In genomic region chr1:74029669-74030068, GRCm38 (mm10) we compare ENCODE assay signal across 15 mouse cellular contexts.
DNase-seq lines count a peak whose midpoint lies in the region; ATAC-seq and TF ChIP-seq lines count a peak whose summit lies in the region.
"Had no signal": no experiment of that assay in that cellular context is flagged by ENCODE, and none has a peak within 500 bp of the region (broad histone marks: within the 10 kb centered on the region; RNA-seq: fewer than 3 reads in every experiment).

No protein-coding gene starts in this region.

- peak overlapping the region; percentile 61 for H3K9ac ChIP-seq in heart, embryonic 16.5 days (ENCODE audit: low read length)
- H3K9ac ChIP-seq in liver, adult 2 months (ENCODE audit: low read depth, low read length) = no peak overlapping the region
- no peak overlapping the region for H3K9ac ChIP-seq in limb, embryonic 15.5 days
- H3K9ac ChIP-seq: embryonic facial prominence, embryonic 15.5 days; forebrain, embryonic 13.5 days; midbrain, embryonic 15.5 days had no signal

- TF ChIP-seq CTCF in liver, adult 2 months (IDR thresholded peaks at IDR 0.05; ENCODE audit: low read depth, low read length) = no peak

- H3K4me3 ChIP-seq in heart, embryonic 16.5 days (ENCODE audit: low read length) = no peak overlapping the region
- H3K4me3 ChIP-seq in liver, adult 2 months (ENCODE audit: insufficient read depth, low read depth, low read length) = no peak overlapping the region
- no peak overlapping the region for H3K4me3 ChIP-seq in embryonic facial prominence, embryonic 10.5 days
- H3K4me3 ChIP-seq in limb, embryonic 15.5 days = no peak overlapping the region
- H3K4me3 ChIP-seq: embryonic facial prominence, embryonic 15.5 days; forebrain, embryonic 13.5 days; hindbrain, embryonic 12.5 days; midbrain, embryonic 15.5 days had no signal

- no peak for TF ChIP-seq POLR2A in liver, adult 2 months (IDR thresholded peaks at IDR 0.05; ENCODE audit: extremely low read depth, insufficient read depth, low read length)

- no peaks in the 10 kb centered on the region for H3K9me3 ChIP-seq in heart, embryonic 16.5 days (replicated peaks; ENCODE audit: control insufficient read depth, low read length)
- no peaks in the 10 kb centered on the region for H3K9me3 ChIP-seq in embryonic facial prominence, embryonic 10.5 days
- no peaks in the 10 kb centered on the region for H3K9me3 ChIP-seq in limb, embryonic 15.5 days
- H3K9me3 ChIP-seq: embryonic facial prominence, embryonic 15.5 days; forebrain, embryonic 13.5 days; hindbrain, embryonic 12.5 days; midbrain, embryonic 15.5 days had no signal

- H3K36me3 ChIP-seq in heart, embryonic 16.5 days (ENCODE audit: control insufficient read depth, insufficient read depth) = no peaks in the 10 kb centered on the region
- no peaks in the 10 kb centered on the region for H3K36me3 ChIP-seq in liver, adult 2 months (ENCODE audit: control insufficient read depth, insufficient read depth, low read length)
- H3K36me3 ChIP-seq in embryonic facial prominence, embryonic 10.5 days (replicated peaks) = no peaks in the 10 kb centered on the region
- no peaks in the 10 kb centered on the region for H3K36me3 ChIP-seq in limb, embryonic 15.5 days
- H3K36me3 ChIP-seq: embryonic facial prominence, embryonic 15.5 days; hindbrain, embryonic 12.5 days; midbrain, embryonic 15.5 days had no signal

- H3K27me3 ChIP-seq in heart, embryonic 16.5 days (ENCODE audit: control insufficient read depth, insufficient read depth, low read length) = no peaks in the 10 kb centered on the region
- H3K27me3 ChIP-seq in liver, adult 2 months (ENCODE audit: control insufficient read depth, insufficient read depth, low read length) = no peaks in the 10 kb centered on the region
- 0 out of 2 replicates have a peak, but pooled peaks cover 3% of the 10 kb centered on the region for H3K27me3 ChIP-seq in embryonic facial prominence, embryonic 10.5 days (replicated peaks; ENCODE audit: low read depth, poor library complexity, severe bottlenecking)
- no peaks in the 10 kb centered on the region for H3K27me3 ChIP-seq in limb, embryonic 15.5 days
- H3K27me3 ChIP-seq: embryonic facial prominence, embryonic 15.5 days; forebrain, embryonic 13.5 days; hindbrain, embryonic 12.5 days; midbrain, embryonic 15.5 days had no signal

- intact Hi-C loops in heart, postnatal 36 days (cut with DNase I) = loop anchor here (2.0 kb wide), 1 partner anchor 45 kb away; no protein-coding TSS in a partner anchor

- peak overlapping the region; percentile 45; the same call in 1 of the 2 replicates for H3K4me2 ChIP-seq in heart, embryonic 16.5 days (ENCODE audit: low read depth, low read length)
- no peak overlapping the region for H3K4me2 ChIP-seq in limb, embryonic 15.5 days
- H3K4me2 ChIP-seq: embryonic facial prominence, embryonic 15.5 days; forebrain, embryonic 13.5 days; hindbrain, embryonic 12.5 days; midbrain, embryonic 15.5 days had no signal

- H3K79me2 ChIP-seq in liver, adult 2 months (ENCODE audit: control insufficient read depth, insufficient read depth, low read length) = peaks cover 66% of the 10 kb centered on the region

- H3K4me1 ChIP-seq in heart, embryonic 16.5 days (ENCODE audit: control insufficient read depth, insufficient read depth, low read length) = peaks cover 100% of the 10 kb centered on the region
- H3K4me1 ChIP-seq in liver, adult 2 months (ENCODE audit: control insufficient read depth, insufficient read depth, low read length) = peaks cover 69% of the 10 kb centered on the region
- peaks cover 100% of the 10 kb centered on the region for H3K4me1 ChIP-seq in embryonic facial prominence, embryonic 10.5 days
- H3K4me1 ChIP-seq in limb, embryonic 15.5 days = peaks cover 99% of the 10 kb centered on the region

- WGBS in heart, embryonic 16.5 days = 42% methylated on average over 3 of the region's 3 CpGs
- 35% methylated on average over 3 of the region's 3 CpGs for WGBS in liver, adult 2 months
- 84% methylated on average over 3 of the region's 3 CpGs for WGBS in embryonic facial prominence, embryonic 10.5 days
- 66% methylated on average over 3 of the region's 3 CpGs for WGBS in limb, embryonic 15.5 days

- ATAC-seq in heart, embryonic 16.5 days (replicated peaks; ENCODE audit: extremely low read depth, insufficient read depth, low FRiP score) = no peak
- ATAC-seq in limb, embryonic 15.5 days (ENCODE audit: insufficient number of reproducible peaks, low FRiP score, low TSS enrichment, low read depth) = no peak
- no peak for ATAC-seq in megakaryocyte, adult 5-6 weeks (ENCODE audit: poor library complexity, severe bottlenecking)
- ATAC-seq: forebrain, embryonic 13.5 days; midbrain, embryonic 15.5 days had no signal

- peak overlapping the region; percentile 92 for H3K27ac ChIP-seq in heart, embryonic 16.5 days (ENCODE audit: low read length)
- H3K27ac ChIP-seq in liver, adult 2 months (replicated peaks; ENCODE audit: insufficient read depth, low read depth, low read length) = peak overlapping the region; percentile 64
- peak overlapping the region; percentile 85 for H3K27ac ChIP-seq in embryonic facial prominence, embryonic 10.5 days (replicated peaks)
- H3K27ac ChIP-seq in limb, embryonic 15.5 days = 0 out of 2 replicates have a peak overlapping the region, but pooled peaks have one; percentile 19
- H3K27ac ChIP-seq: hindbrain, embryonic 12.5 days; midbrain, embryonic 15.5 days had no signal

- DNase-seq in heart, postnatal 36 days = no peak
- no peak for DNase-seq in liver, adult 2 months (ENCODE audit: extremely low read depth, low read depth, low spot score)
- no peak for DNase-seq in liver
- no peak for DNase-seq in embryonic facial prominence, embryonic 10.5 days (ENCODE audit: low spot score)
- no peak for DNase-seq in layer of hippocampus, adult 9-10 months (ENCODE audit: low spot score)
- DNase-seq: adrenal gland, postnatal 25 days; layer of hippocampus, postnatal 36 days; thymus, postnatal 14 days had no signal

Comparison
In these comparisons a context has a peak if more than half of its experiments do, and no peak if none do; other contexts are left out.
1. H3K27ac ChIP-seq: peak in every context shown above with its lines; median percentile 92 in heart, embryonic 16.5 days; 85 in embryonic facial prominence, embryonic 10.5 days; 64 in liver, adult 2 months; 19 in limb, embryonic 15.5 days.